Mouse (Mus musculus): ENCODE results near the gene Pum1. TPM values are rescaled to one million over a fixed set of nuclear protein-coding genes. Genes with fewer than 3 reads are reported as not detected.

Pum1 gene
- polyA plus RNA-seq, 1 experiment from 2014 or later, result 81.2 TPM

DNA sequence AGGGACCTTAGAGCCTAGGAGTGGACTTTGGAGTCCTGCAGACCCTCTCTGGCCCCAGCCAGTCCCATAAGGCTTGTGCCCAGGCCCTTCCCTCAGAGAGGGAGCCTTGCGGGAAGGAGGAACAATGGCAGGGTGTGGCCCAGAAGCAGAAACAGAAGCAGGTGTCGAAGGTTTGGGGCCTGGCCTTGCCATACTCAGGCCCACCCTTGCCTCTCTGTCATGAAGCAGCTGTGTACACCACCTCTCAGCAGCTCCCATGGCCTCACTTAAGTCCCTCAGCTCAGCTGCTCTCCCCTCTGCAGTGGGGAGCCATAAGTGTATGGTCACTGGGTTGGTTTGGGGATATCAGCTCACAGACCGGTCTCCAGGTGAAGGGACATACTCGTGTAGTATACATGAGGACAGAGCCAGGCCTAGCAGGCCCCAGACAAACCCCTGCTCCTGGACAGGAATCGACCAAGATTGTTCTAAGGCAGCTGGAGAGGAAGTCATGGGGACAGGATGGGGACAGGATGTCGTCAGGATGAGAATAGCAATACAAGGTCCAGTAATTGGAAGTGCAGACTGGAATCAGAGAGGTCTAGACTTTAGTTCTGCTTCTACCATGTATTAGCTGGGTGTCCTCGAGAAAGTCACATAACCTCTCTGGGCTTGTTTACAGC, 157.6 kb downstream of the Pum1 start:
- Histone ChIP-seq H3K4me1 (0 out of 2 replicates have a peak, but pooled peaks cover 5% of the 10 kb centered on the region), H3K27ac (replicated peaks) (no peak overlapping the region), H3K36me3 (peaks cover 38% of the 10 kb centered on the region), H3K9me3 (replicated peaks) (no peaks in the 10 kb centered on the region), H3K27me3 (no peaks in the 10 kb centered on the region), H3K4me3 (replicated peaks) (no peak overlapping the region), H3K9ac (0 out of 2 replicates have a peak overlapping the region, but pooled peaks have one; percentile 6), H3K4me2 (replicated peaks) (no peak overlapping the region)
- ATAC-seq (ENCODE audit: insufficient number of reproducible peaks, low FRiP score, low TSS enrichment, low read depth), result no peak
- 78% methylated on average over 7 of the region's 7 CpGs for WGBS

DNA sequence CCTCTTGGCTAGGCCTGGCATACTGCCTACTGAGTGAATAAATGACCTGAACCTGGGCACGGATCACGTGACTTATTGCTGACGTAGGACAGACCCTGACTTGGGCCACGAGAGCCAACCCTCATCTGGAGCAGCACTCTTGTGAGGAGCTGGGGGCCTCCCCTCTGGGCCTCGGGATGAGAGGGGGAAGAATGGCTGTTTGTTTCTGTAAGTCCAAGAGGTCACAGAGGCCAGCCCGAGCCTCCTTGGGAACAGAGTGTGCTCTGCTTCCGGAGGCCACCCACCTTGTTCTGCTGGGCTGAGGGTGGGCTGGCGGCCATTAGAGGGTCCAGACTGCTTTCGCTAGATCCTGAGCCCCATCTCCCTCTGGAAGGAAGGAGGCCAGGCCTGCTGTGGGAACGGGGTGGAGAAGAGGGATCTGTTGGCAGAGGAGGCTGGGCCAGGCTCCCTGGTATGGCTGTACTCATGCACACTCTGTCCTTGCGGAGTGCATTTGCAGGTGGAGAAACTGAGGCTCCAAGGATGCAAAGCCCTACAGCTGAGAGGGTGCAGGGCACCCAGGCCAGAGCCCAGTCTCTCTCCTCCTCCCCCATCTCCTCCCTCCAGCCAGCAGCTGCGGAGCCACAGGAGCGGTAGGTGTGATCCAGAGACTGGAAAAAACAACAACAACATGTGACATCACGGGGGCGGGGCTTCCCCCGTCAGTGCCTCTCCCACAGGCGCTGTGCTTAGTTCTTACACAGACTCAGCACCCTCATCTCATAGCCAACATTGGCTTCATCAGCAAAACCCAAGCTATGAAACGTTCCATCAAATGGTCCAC, 165.9 kb downstream of the Pum1 start:
- Histone ChIP-seq H3K9ac (no peak overlapping the region), H3K4me2 (replicated peaks) (no peak overlapping the region; the same call in 1 of the 2 replicates), H3K4me1 (peaks cover 26% of the 10 kb centered on the region), H3K27me3 (no peaks in the 10 kb centered on the region), H3K9me3 (replicated peaks) (no peaks in the 10 kb centered on the region), H3K27ac (replicated peaks) (no peak overlapping the region), H3K36me3 (0 out of 2 replicates have a peak, but pooled peaks cover 5% of the 10 kb centered on the region), H3K4me3 (replicated peaks) (no peak overlapping the region)
- WGBS, result 10% methylated on average over 18 of the region's 18 CpGs
- ATAC-seq (ENCODE audit: insufficient number of reproducible peaks, low FRiP score, low TSS enrichment, low read depth), result peak; percentile 41

Other genes starting within 250 kb of the Pum1 start
- gene Nkain1, start 89.1 kb upstream of the Pum1 start, polyA plus RNA-seq (2015; fragmentation: Nextera tagmentation; extraction: Ambion mirVana), result 0.56 and 1.0 TPM in 2 replicates
- gene Sdc3, start 129.2 kb downstream of the Pum1 start, polyA plus RNA-seq (2015; fragmentation: Nextera tagmentation; extraction: Ambion mirVana), result 45.0 and 48.7 TPM in 2 replicates
- gene Laptm5, start 249.8 kb downstream of the Pum1 start, polyA plus RNA-seq (2015; fragmentation: Nextera tagmentation; extraction: Ambion mirVana), result 65.7 and 66.3 TPM in 2 replicates

Measured in embryonic facial prominence, embryonic 15.5 days (tissue).